Mouse (Mus musculus) heart, postnatal 14 days (tissue): ENCODE data around the gene Olfr1113. TPM values are rescaled to one million over a fixed set of nuclear protein-coding genes. Genes with fewer than 3 reads are reported as not detected.
"Not testable (repeated sequence)": the region's sequence is repeated elsewhere in the genome, so short reads cannot be mapped to it uniquely, and the experiment has no call there.

Experiments
- DNase-seq, 2 experiments: peaks; one replicate each; pipeline ENCODE4 v3.0.0; 2021 to 2022
- intact Hi-C: fragments of 180-260 bp; cut with DNase I; formaldehyde crosslinking; loops from one replicate; pipeline ENCODE4 v1.15.1; 2025
- long read RNA-seq, 2 experiments: library from polyadenylated mRNA; stranded (forward); transcript quantifications; one replicate each; pipeline ENCODE4 v2.0.0; 2021
- microRNA-seq, 2 experiments: library from miRNA; unstranded; fragments of <30 nt; microRNA quantifications; one replicate each; pipeline ENCODE4 v1.2.0; 2021 to 2022
- total RNA-seq, 2 experiments: library from RNA; stranded (reverse); gene quantifications; 2 replicates each; pipeline ENCODE4 v1.2.3; 2021

The Olfr1113 gene
- not detected for total RNA-seq
- long read RNA-seq, experiment 1, result 0 reads
- long read RNA-seq, experiment 2, result 0 reads

- intact Hi-C loops, result no loop called here
- DNase-seq, result no peak
Measured at GRCm38 (mm10) chr2:87208670-87209069, at the start of gene Olfr1113. Gene Olfr1113, plus strand, starts transcription at chr2:87208970.

GRCm38 (mm10) chr2:87167731-87168130 is 41.0 kb upstream of the Olfr1113 start:
- intact Hi-C loops, DNase-seq: not testable (repeated sequence)

- DNase-seq, result no peak
- intact Hi-C loops, result no loop called here
Measured at GRCm38 (mm10) chr2:87187498-87187897, 21.3 kb upstream of the Olfr1113 start, which contains the start of gene Olfr1112. Gene Olfr1112, plus strand, starts transcription at chr2:87187798.

GRCm38 (mm10) chr2:87247713-87248112 is 38.9 kb downstream of the Olfr1113 start, which contains the start of gene Olfr1115:
Gene Olfr1115, plus strand, starts transcription at chr2:87248013.
- intact Hi-C loops, result no loop called here
- DNase-seq, result no peak

Small RNA genes lying within 50 kb of the gene (microRNA-seq; reads per million reads assigned to microRNA genes)
- 0 reads per million in 2 experiments for gene Gm27438

Other genes with a start within 250 kb of the Olfr1113 start
- not detected for gene Olfr1099, start 248.3 kb upstream of the Olfr1113 start, total RNA-seq
- gene Olfr1100, start 229.0 kb upstream of the Olfr1113 start, total RNA-seq, result not detected
- gene Olfr1101, start 217.7 kb upstream of the Olfr1113 start, total RNA-seq, result not detected
- not detected for gene Olfr1102, start 210.6 kb upstream of the Olfr1113 start, total RNA-seq
- gene Olfr1104, start 181.9 kb upstream of the Olfr1113 start, total RNA-seq, result not detected
- not detected for gene Olfr1105, start 172.4 kb upstream of the Olfr1113 start, total RNA-seq
- not detected for gene Olfr1106, start 156.7 kb upstream of the Olfr1113 start, total RNA-seq
- not detected for gene Olfr1107, start 133.2 kb upstream of the Olfr1113 start, total RNA-seq
- gene Olfr1109, start 113.0 kb upstream of the Olfr1113 start, total RNA-seq, result not detected
- gene Olfr259, start 94.4 kb upstream of the Olfr1113 start, total RNA-seq, result not detected
- gene Olfr1110, start 68.7 kb upstream of the Olfr1113 start, total RNA-seq, result not detected
- gene Olfr1111, start 56.3 kb upstream of the Olfr1113 start, total RNA-seq, result not detected
- gene Olfr1112, start 21.2 kb upstream of the Olfr1113 start, total RNA-seq, result not detected
- gene Olfr1115, start 39.0 kb downstream of the Olfr1113 start, total RNA-seq, result not detected
- not detected for gene Olfr1116, start 58.6 kb downstream of the Olfr1113 start, total RNA-seq
- not detected for gene Olfr1118, start 98.6 kb downstream of the Olfr1113 start, total RNA-seq
- gene Olfr1120, start 145.8 kb downstream of the Olfr1113 start, total RNA-seq, result not detected
- gene Olfr1121, start 160.9 kb downstream of the Olfr1113 start, total RNA-seq, result not detected
- gene Olfr1122, start 176.9 kb downstream of the Olfr1113 start, total RNA-seq, result not detected
- gene Olfr1123, start 207.7 kb downstream of the Olfr1113 start, total RNA-seq, result not detected
- gene Olfr1124, start 221.3 kb downstream of the Olfr1113 start, total RNA-seq, result not detected
- not detected for gene Olfr1126, start 245.0 kb downstream of the Olfr1113 start, total RNA-seq